Mouse (Mus musculus) midbrain, postnatal 0 days (tissue): ENCODE data around the gene Pigf. TPM values are rescaled to one million over a fixed set of nuclear protein-coding genes. Genes with fewer than 3 reads are reported as not detected.
A peak's percentile ranks its signal among the peaks of the same experiment; 100 is the strongest.

Source experiments
- ATAC-seq: fragments of 200-750 bp; cut with Nextera tagmentation; 2 replicates; pipeline ENCODE4 v1.8.0; 2017; ENCODE audit warnings: moderate number of reproducible peaks, mild to moderate bottlenecking, moderate TSS enrichment, moderate library complexity; ENCODE audit not compliant: low FRiP score
- DNase-seq: peaks from one replicate; pipeline ENCODE4 v3.0.0-alpha.2; 2015; ENCODE audit warnings: low spot score
- H3K27ac ChIP-seq: fragments of 300-500 bp; sonication (generic); 2 replicates; pipeline ENCODE4 v1.5.1; 2014; ENCODE audit warnings: low read depth, mild to moderate bottlenecking, low read length, mixed read lengths
- H3K27me3 ChIP-seq: fragments of 300-500 bp; sonication (generic); 2 replicates; pipeline ENCODE4 v1.6.1; 2014; ENCODE audit warnings: low read length, control low read depth, mixed read lengths; ENCODE audit not compliant: insufficient read depth
- H3K36me3 ChIP-seq: fragments of 300-500 bp; sonication (generic); 2 replicates; pipeline ENCODE4 v1.6.1; 2014; ENCODE audit warnings: low read length, control low read depth, mixed read lengths; ENCODE audit not compliant: insufficient read depth
- H3K4me1 ChIP-seq: fragments of 300-500 bp; sonication (generic); 2 replicates; pipeline ENCODE4 v1.6.1; 2014; ENCODE audit warnings: mild to moderate bottlenecking, control low read depth, antibody characterized with exemption, low read length, mixed read lengths; ENCODE audit not compliant: insufficient read depth
- H3K4me2 ChIP-seq: fragments of 300-500 bp; sonication (generic); 2 replicates; pipeline ENCODE4 v1.6.1; 2014; ENCODE audit warnings: low read depth, mild to moderate bottlenecking, low read length, mixed read lengths; ENCODE audit not compliant: poor library complexity, severe bottlenecking
- H3K4me3 ChIP-seq: fragments of 300-500 bp; sonication (generic); 2 replicates; pipeline ENCODE4 v1.5.1; 2014; ENCODE audit warnings: low read depth, mild to moderate bottlenecking, low read length, moderate library complexity
- H3K9ac ChIP-seq: fragments of 300-500 bp; sonication (generic); replicated peaks from 2 replicates; pipeline ENCODE4 v1.6.1; 2014; ENCODE audit warnings: mild to moderate bottlenecking, low read length, moderate library complexity, mixed read lengths; ENCODE audit not compliant: poor library complexity, severe bottlenecking
- H3K9me3 ChIP-seq: fragments of 300-500 bp; sonication (generic); 2 replicates; pipeline ENCODE4 v1.6.1; 2016; ENCODE audit warnings: low read length, control low read depth
- CTCF ChIP-seq: IDR thresholded peaks from 2 replicates; pipeline ENCODE4 v1.5.1; 2016; ENCODE audit warnings: antibody characterized with exemption, mild to moderate bottlenecking
- WGBS: fragments of 180-500 bp; shearing (Covaris S2); extraction: QIAGEN DNeasy Blood & Tissue Kit; methylation state at CpG from one replicate; pipeline ENCODE4 v1.1.7; 2014; 5-methylcytosine and 5-hydroxymethylcytosine counted together
- polyA plus RNA-seq: library from polyadenylated mRNA; unstranded; fragments of >200 nt; fragmentation: Nextera tagmentation; extraction: Ambion mirVana; gene quantifications from 2 replicates; pipeline ENCODE4 v1.2.1, GENCODE M21; 2015
- total RNA-seq: library from RNA; depleted of rRNA; stranded (reverse); fragments of >200 nt; gene quantifications from 2 replicates; pipeline ENCODE4 v1.2.3, GENCODE M21; 2014

Pigf gene
- total and polyA plus RNA-seq, 2 experiments from 2014 or later, result 21.6 to 31.3 TPM

- no peak overlapping the region for H3K9ac ChIP-seq
- H3K27ac ChIP-seq, result no peak overlapping the region
- ATAC-seq (no peak), DNase-seq (no peak)
- WGBS, result 76% methylated on average over 7 of the region's 7 CpGs
- H3K36me3 ChIP-seq, result no peaks in the 10 kb centered on the region
- H3K9me3 ChIP-seq, result no peaks in the 10 kb centered on the region
- H3K4me2 ChIP-seq, result no peak overlapping the region
- no peak for TF ChIP-seq CTCF
- H3K4me3 ChIP-seq, result no peak overlapping the region
- H3K27me3 ChIP-seq, result no peaks in the 10 kb centered on the region
- H3K4me1 ChIP-seq, result no peaks in the 10 kb centered on the region
These were observed 38.3 kb upstream of the Pigf start for GRCm38 (mm10) chr17:87063461-87063860.

- H3K9me3 ChIP-seq, result no peaks in the 10 kb centered on the region
- no peaks in the 10 kb centered on the region for H3K4me1 ChIP-seq
- no peaks in the 10 kb centered on the region for H3K36me3 ChIP-seq
- 80% methylated on average over 9 of the region's 9 CpGs for WGBS
- no peak for TF ChIP-seq CTCF
- no peak overlapping the region for H3K4me2 ChIP-seq
- DNase-seq (no peak), ATAC-seq (no peak)
- H3K27me3 ChIP-seq, result no peaks in the 10 kb centered on the region
- H3K9ac ChIP-seq, result no peak overlapping the region
- no peak overlapping the region for H3K27ac ChIP-seq
- no peak overlapping the region for H3K4me3 ChIP-seq
These were observed 37.4 kb upstream of the Pigf start for GRCm38 (mm10) chr17:87062639-87063038.

- Histone ChIP-seq H3K9me3 (no peaks in the 10 kb centered on the region), H3K27me3 (no peaks in the 10 kb centered on the region), H3K9ac (no peak overlapping the region), H3K4me2 (no peak overlapping the region), H3K4me3 (no peak overlapping the region), H3K36me3 (no peaks in the 10 kb centered on the region), H3K4me1 (peaks cover 7% of the 10 kb centered on the region), H3K27ac (no peak overlapping the region)
- 55% methylated on average over 8 of the region's 8 CpGs for WGBS
- TF ChIP-seq CTCF, result no peak
- no peak for DNase-seq
- ATAC-seq, result no peak
These were observed 32.5 kb upstream of the Pigf start for GRCm38 (mm10) chr17:87057486-87058266.

- TF ChIP-seq CTCF, result no peak
- Histone ChIP-seq H3K9me3 (no peaks in the 10 kb centered on the region), H3K4me1 (peaks cover 7% of the 10 kb centered on the region), H3K4me3 (no peak overlapping the region), H3K9ac (no peak overlapping the region), H3K27me3 (no peaks in the 10 kb centered on the region), H3K27ac (no peak overlapping the region), H3K4me2 (no peak overlapping the region), H3K36me3 (no peaks in the 10 kb centered on the region)
- 94% methylated on average over 7 of the region's 7 CpGs for WGBS
- ATAC-seq, result no peak
- DNase-seq, result no peak
These were observed 31.6 kb upstream of the Pigf start for GRCm38 (mm10) chr17:87056761-87057160.

- no peak for TF ChIP-seq CTCF
- H3K27me3 ChIP-seq, result no peaks in the 10 kb centered on the region
- 46% methylated on average over 1 of the region's 1 CpGs for WGBS
- DNase-seq (no peak), ATAC-seq (no peak)
- H3K36me3 ChIP-seq, result no peaks in the 10 kb centered on the region
- H3K9me3 ChIP-seq, result no peaks in the 10 kb centered on the region
- H3K27ac ChIP-seq, result peak overlapping the region; percentile 76; the same call in 1 of the 2 replicates
- H3K4me1 ChIP-seq, result peaks cover 7% of the 10 kb centered on the region
- H3K4me3 ChIP-seq, result no peak overlapping the region
- no peak overlapping the region for H3K4me2 ChIP-seq
- no peak overlapping the region for H3K9ac ChIP-seq
These were observed 30.5 kb upstream of the Pigf start for GRCm38 (mm10) chr17:87055663-87056062.

GRCm38 (mm10) chr17:87055051-87055459, 29.8 kb upstream of the Pigf start:
- Histone ChIP-seq H3K9ac (no peak overlapping the region; the same call in 1 of the 2 replicates), H3K36me3 (no peaks in the 10 kb centered on the region), H3K27ac (peak overlapping the region; percentile 76), H3K4me1 (peaks cover 7% of the 10 kb centered on the region), H3K9me3 (no peaks in the 10 kb centered on the region), H3K27me3 (no peaks in the 10 kb centered on the region), H3K4me3 (no peak overlapping the region), H3K4me2 (no peak overlapping the region)
- no peak for TF ChIP-seq CTCF
- ATAC-seq (peak; percentile 83), DNase-seq (peak; percentile 81)
- 33% methylated on average over 5 of the region's 5 CpGs for WGBS
